Mouse (Mus musculus) lung, embryonic 15.5 days (tissue): ENCODE results near the gene Impg1. TPM values are rescaled to one million over a fixed set of nuclear protein-coding genes. Genes with fewer than 3 reads are reported as not detected.
A peak's percentile ranks its signal among the peaks of the same experiment; 100 is the strongest.

Experiments used
- ATAC-seq: fragments of 200-750 bp; cut with Nextera tagmentation; 2 replicates; pipeline ENCODE4 v1.8.0; 2017; ENCODE audit warnings: moderate number of reproducible peaks, borderline replicate concordance; ENCODE audit not compliant: low FRiP score, low TSS enrichment; ENCODE audit errors: extremely low read depth
- H3K27ac ChIP-seq: fragments of 300-500 bp; sonication (generic); 2 replicates; pipeline ENCODE4 v1.5.1; 2015; ENCODE audit warnings: moderate library complexity, mild to moderate bottlenecking, inconsistent platforms
- H3K27me3 ChIP-seq: fragments of 300-500 bp; sonication (generic); 2 replicates; pipeline ENCODE4 v1.6.1; 2015; ENCODE audit warnings: inconsistent platforms
- H3K36me3 ChIP-seq: fragments of 300-500 bp; sonication (generic); 2 replicates; pipeline ENCODE4 v1.6.1; 2015; ENCODE audit warnings: inconsistent platforms
- H3K4me1 ChIP-seq: fragments of 300-500 bp; sonication (generic); 2 replicates; pipeline ENCODE4 v1.6.1; 2015; ENCODE audit warnings: inconsistent platforms
- H3K4me2 ChIP-seq: fragments of 300-500 bp; sonication (generic); 2 replicates; pipeline ENCODE4 v1.6.1; 2015; ENCODE audit warnings: inconsistent platforms, mild to moderate bottlenecking, moderate library complexity
- H3K4me3 ChIP-seq: fragments of 300-500 bp; sonication (generic); 2 replicates; pipeline ENCODE4 v1.5.1; 2015; ENCODE audit warnings: mild to moderate bottlenecking, inconsistent platforms
- H3K9ac ChIP-seq: fragments of 300-500 bp; sonication (generic); 2 replicates; pipeline ENCODE4 v1.6.1; 2015; ENCODE audit warnings: inconsistent platforms
- H3K9me3 ChIP-seq: fragments of 300-500 bp; sonication (generic); 2 replicates; pipeline ENCODE4 v1.6.1; 2016; ENCODE audit warnings: inconsistent platforms
- WGBS: fragments of 180-500 bp; shearing (Covaris S2); methylation state at CpG from one replicate; pipeline ENCODE4 v1.1.7; 2015; 5-methylcytosine and 5-hydroxymethylcytosine counted together
- polyA plus RNA-seq: library from polyadenylated mRNA; unstranded; fragments of >200 nt; fragmentation: Nextera tagmentation; extraction: Ambion mirVana; gene quantifications from 2 replicates; pipeline ENCODE4 v1.2.1, GENCODE M21; 2015

Gene Impg1
- polyA plus RNA-seq, 1 experiment from 2014 or later: 0.06 TPM

- Histone ChIP-seq H3K4me3 (no peak overlapping the region), H3K27me3 (no peaks in the 10 kb centered on the region), H3K27ac (no peak overlapping the region), H3K4me2 (no peak overlapping the region), H3K9ac (no peak overlapping the region), H3K36me3 (no peaks in the 10 kb centered on the region), H3K4me1 (no peaks in the 10 kb centered on the region), H3K9me3 (no peaks in the 10 kb centered on the region)
- WGBS: 46% methylated on average over 7 of the region's 7 CpGs
- ATAC-seq: no peak
These were observed 79.3 kb downstream of the Impg1 start for GRCm38 (mm10) chr9:80386000-80386399.

- ATAC-seq: no peak
- Histone ChIP-seq H3K27me3 (no peaks in the 10 kb centered on the region), H3K4me2 (no peak overlapping the region), H3K4me3 (no peak overlapping the region), H3K9ac (no peak overlapping the region), H3K36me3 (no peaks in the 10 kb centered on the region), H3K4me1 (no peaks in the 10 kb centered on the region), H3K9me3 (no peaks in the 10 kb centered on the region), H3K27ac (no peak overlapping the region)
- WGBS: 57% methylated on average over 4 of the region's 4 CpGs
These were observed 82.6 kb downstream of the Impg1 start for GRCm38 (mm10) chr9:80382711-80383110.

- no peaks in the 10 kb centered on the region for H3K9me3 ChIP-seq
- ATAC-seq: no peak
- no peaks in the 10 kb centered on the region for H3K4me1 ChIP-seq
- H3K36me3 ChIP-seq: no peaks in the 10 kb centered on the region
- H3K27me3 ChIP-seq: no peaks in the 10 kb centered on the region
- no peak overlapping the region for H3K27ac ChIP-seq
- 91% methylated on average over 2 of the region's 2 CpGs for WGBS
- H3K4me2 ChIP-seq: no peak overlapping the region
- no peak overlapping the region for H3K9ac ChIP-seq
- no peak overlapping the region for H3K4me3 ChIP-seq
These were observed 85.1 kb downstream of the Impg1 start for GRCm38 (mm10) chr9:80380078-80380645.

GRCm38 (mm10) chr9:80374100-80374499 is 91.2 kb downstream of the Impg1 start:
- Histone ChIP-seq H3K36me3 (no peaks in the 10 kb centered on the region), H3K27ac (no peak overlapping the region), H3K27me3 (no peaks in the 10 kb centered on the region), H3K4me1 (no peaks in the 10 kb centered on the region), H3K9me3 (no peaks in the 10 kb centered on the region), H3K9ac (no peak overlapping the region), H3K4me3 (no peak overlapping the region), H3K4me2 (no peak overlapping the region)
- WGBS: 86% methylated on average over 1 of the region's 1 CpGs
- ATAC-seq: no peak

DNA sequence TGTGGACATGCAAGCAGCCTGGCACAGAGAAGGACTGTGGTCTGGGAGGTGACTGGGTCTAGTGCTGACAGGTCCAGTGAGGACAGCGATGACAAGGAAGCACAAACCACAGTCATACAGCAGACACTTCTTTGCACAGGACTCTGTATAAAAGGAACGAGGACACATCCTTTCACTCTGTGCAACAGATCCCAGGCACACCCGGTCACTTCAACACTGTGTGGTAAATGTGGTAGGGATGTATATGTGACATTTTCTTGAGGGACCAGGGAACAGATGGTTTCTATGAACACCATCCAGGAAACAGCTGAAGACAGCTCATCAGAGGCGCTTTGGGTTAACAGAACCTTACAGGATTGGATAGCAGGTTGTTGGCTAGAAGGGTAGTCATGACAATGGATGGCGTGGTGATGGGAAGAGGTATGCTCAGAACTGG is 92.0 kb downstream of the Impg1 start:
- Histone ChIP-seq H3K27me3 (no peaks in the 10 kb centered on the region), H3K4me3 (no peak overlapping the region), H3K4me1 (no peaks in the 10 kb centered on the region), H3K9ac (no peak overlapping the region), H3K36me3 (no peaks in the 10 kb centered on the region), H3K27ac (no peak overlapping the region), H3K4me2 (no peak overlapping the region), H3K9me3 (no peaks in the 10 kb centered on the region)
- 66% methylated on average over 5 of the region's 5 CpGs for WGBS
- ATAC-seq: no peak

DNA sequence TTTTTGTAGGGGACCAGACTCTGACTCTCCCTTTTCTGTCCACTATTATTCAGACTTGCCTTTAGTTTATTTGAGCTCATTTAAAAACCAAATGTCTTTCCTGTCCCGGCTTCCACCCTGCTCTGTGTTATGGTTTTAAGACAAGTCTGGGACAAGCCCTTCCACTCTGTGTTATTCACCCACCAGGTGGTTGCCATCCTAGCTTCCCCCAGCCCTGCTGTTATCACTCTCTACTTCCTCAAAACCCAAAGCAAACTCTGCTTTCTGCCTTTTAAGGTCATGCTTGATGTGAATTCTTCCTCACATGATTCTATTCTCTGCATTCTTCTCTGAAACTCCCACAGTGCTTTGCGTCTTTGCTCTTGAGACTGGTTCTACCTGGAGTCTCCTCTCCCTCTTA is 96.6 kb downstream of the Impg1 start:
- no peaks in the 10 kb centered on the region for H3K36me3 ChIP-seq
- WGBS: 47% methylated on average over 2 of the region's 2 CpGs
- H3K27ac ChIP-seq: no peak overlapping the region

DNA sequence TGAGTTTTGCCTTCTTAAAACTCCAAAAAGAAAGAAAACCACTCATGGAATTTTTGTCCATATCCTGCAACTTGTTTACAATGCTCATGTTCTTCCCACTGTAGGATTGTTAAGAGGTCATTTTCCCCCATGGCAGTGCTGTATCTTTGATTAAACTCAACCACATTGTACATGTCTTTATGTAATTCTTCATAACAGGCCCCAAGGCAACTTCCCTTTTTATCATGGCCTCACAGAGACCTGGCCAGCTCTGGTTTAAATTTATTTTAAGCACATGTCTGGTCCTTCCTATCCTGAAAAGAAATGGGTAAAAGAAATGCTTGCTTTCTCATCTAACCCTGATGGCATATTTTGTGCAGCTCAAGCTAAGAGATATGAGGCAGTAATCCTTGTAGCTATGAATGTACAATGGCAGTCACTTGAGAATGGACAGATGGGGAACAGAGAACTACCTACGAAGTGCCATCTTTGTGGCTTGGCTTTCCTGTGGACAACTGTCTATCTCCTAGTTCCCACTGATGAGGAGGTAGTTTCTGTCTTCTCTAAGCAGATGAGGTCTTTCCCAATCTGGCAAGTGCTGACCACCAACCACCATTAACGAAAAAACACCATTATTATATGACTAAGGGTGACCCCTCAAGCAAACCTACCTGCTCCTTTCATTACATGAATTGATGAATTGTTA is 97.6 kb downstream of the Impg1 start:
- WGBS: 88% methylated on average over 2 of the region's 2 CpGs
- no peaks in the 10 kb centered on the region for H3K9me3 ChIP-seq
- no peak overlapping the region for H3K4me3 ChIP-seq
- H3K4me1 ChIP-seq: no peaks in the 10 kb centered on the region
- no peak overlapping the region for H3K4me2 ChIP-seq
- no peaks in the 10 kb centered on the region for H3K36me3 ChIP-seq
- no peak for ATAC-seq
- no peak overlapping the region for H3K9ac ChIP-seq
- no peaks in the 10 kb centered on the region for H3K27me3 ChIP-seq
- no peak overlapping the region for H3K27ac ChIP-seq

More for the DNA sequence above, 96.6 kb downstream of the Impg1 start:
- no peaks in the 10 kb centered on the region for H3K27me3 ChIP-seq
- no peak overlapping the region for H3K4me3 ChIP-seq
- no peak for ATAC-seq
- no peak overlapping the region for H3K4me2 ChIP-seq
- no peaks in the 10 kb centered on the region for H3K4me1 ChIP-seq
- no peaks in the 10 kb centered on the region for H3K9me3 ChIP-seq
- no peak overlapping the region for H3K9ac ChIP-seq

- H3K27ac ChIP-seq: no peak overlapping the region
- H3K4me1 ChIP-seq: no peaks in the 10 kb centered on the region
- no peaks in the 10 kb centered on the region for H3K9me3 ChIP-seq
- no peak for ATAC-seq
- no peaks in the 10 kb centered on the region for H3K27me3 ChIP-seq
- no peak overlapping the region for H3K4me3 ChIP-seq
- H3K4me2 ChIP-seq: no peak overlapping the region
- no peak overlapping the region for H3K9ac ChIP-seq
- H3K36me3 ChIP-seq: no peaks in the 10 kb centered on the region
These were observed 105.2 kb downstream of the Impg1 start for GRCm38 (mm10) chr9:80360063-80360462.

DNA sequence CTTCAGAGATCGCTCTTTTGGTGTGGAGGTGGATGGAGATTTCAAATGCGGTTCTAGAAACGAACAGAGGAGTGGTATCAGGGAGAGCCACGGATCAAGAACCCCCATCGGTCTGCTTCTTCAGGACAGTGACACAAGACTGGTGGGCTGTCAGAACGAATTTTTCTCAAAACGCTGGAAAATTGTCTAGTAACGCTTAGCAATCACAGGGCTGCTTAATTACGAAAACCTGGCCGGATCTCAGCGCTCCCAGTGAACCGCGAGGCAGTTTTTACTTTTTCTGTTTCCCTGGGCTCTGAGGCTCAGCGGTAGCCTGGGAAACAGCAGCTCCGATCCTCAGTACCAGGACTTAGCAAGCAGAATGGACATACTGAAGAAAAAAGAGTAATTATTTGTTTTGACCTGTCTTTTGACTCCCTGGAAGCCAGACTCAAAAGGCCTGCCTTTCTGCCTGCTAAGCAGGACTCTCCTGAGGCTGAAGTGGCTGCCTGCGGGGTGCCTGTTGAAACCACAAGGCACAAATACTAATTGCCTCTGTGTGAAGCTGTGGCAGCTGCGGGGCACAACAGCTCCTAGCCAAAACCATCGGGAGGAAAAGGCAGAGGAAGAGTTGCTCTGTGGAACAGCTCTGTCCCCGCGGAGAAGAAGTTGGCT is 113.5 kb downstream of the Impg1 start:
- no peaks in the 10 kb centered on the region for H3K4me1 ChIP-seq
- no peak for ATAC-seq
- peak overlapping the region; percentile 43 for H3K4me2 ChIP-seq

GRCm38 (mm10) chr9:80351295-80351677 is 114.0 kb downstream of the Impg1 start:
- Histone ChIP-seq H3K27ac (no peak overlapping the region), H3K27me3 (no peaks in the 10 kb centered on the region), H3K36me3 (no peaks in the 10 kb centered on the region), H3K9me3 (no peaks in the 10 kb centered on the region), H3K4me3 (peak overlapping the region; percentile 10; the same call in 1 of the 2 replicates), H3K4me1 (no peaks in the 10 kb centered on the region), H3K9ac (no peak overlapping the region), H3K4me2 (peak overlapping the region; percentile 43)
- no peak for ATAC-seq
- WGBS: 50% methylated on average over 7 of the region's 7 CpGs

More for the DNA sequence above, 113.5 kb downstream of the Impg1 start:
- Histone ChIP-seq H3K9ac (no peak overlapping the region), H3K4me3 (peak overlapping the region; percentile 10; the same call in 1 of the 2 replicates), H3K9me3 (no peaks in the 10 kb centered on the region), H3K36me3 (no peaks in the 10 kb centered on the region), H3K27me3 (no peaks in the 10 kb centered on the region), H3K27ac (no peak overlapping the region)
- WGBS: 36% methylated on average over 20 of the region's 20 CpGs

DNA sequence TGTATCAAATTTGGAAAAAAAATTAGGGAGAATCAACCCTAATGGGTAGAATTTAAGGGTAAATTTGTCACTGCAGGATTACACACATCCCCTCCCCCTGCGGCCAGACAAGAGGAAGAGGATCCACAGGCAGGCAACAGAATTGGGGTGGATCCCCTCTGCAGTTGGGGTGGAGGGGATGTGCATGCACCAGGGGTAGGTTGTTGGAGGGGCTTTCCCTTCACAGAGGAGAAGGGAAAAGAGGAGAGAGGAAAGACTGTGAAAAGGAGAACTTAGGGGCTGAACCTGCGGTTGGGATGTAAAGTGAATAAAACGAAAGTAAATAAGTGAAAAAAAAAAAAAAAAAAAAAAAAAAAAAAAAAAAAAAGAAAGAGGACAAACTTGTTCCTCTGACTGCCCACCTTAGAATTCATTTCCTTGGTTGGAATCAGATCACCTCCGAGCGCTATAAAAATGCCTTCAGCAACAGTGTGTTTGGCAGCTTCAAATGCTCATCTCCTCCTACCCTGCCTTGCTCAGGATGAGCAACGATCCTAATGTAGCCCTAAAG is 120.8 kb downstream of the Impg1 start:
- no peak overlapping the region for H3K4me2 ChIP-seq
- H3K9me3 ChIP-seq: no peaks in the 10 kb centered on the region
- ATAC-seq: no peak
- 79% methylated on average over 6 of the region's 6 CpGs for WGBS
- H3K36me3 ChIP-seq: no peaks in the 10 kb centered on the region
- H3K27ac ChIP-seq: no peak overlapping the region
- no peaks in the 10 kb centered on the region for H3K4me1 ChIP-seq
- no peak overlapping the region for H3K9ac ChIP-seq
- H3K4me3 ChIP-seq: no peak overlapping the region
- no peaks in the 10 kb centered on the region for H3K27me3 ChIP-seq

DNA sequence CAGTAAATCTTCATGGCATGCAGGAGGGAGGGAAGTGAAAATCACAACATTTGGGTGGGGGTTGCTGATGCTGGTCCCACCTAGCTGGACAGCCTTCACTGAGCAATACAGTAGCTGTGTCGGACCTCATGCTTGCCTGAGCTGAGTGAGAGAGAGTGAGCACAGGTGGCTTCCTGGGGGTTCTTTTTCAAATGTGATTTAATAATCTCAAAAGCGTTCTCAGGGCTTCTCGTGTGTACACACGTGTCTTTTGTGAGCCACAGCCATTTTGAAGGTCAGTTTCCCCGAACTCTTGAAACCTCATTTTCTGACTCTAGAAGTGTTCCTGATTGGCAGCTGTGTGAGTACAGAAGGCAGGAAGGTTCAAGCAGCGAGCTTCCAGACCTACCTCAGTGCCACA is 122.8 kb downstream of the Impg1 start:
- WGBS: 79% methylated on average over 6 of the region's 6 CpGs
- Histone ChIP-seq H3K9me3 (no peaks in the 10 kb centered on the region), H3K27ac (no peak overlapping the region), H3K4me1 (no peaks in the 10 kb centered on the region), H3K27me3 (no peaks in the 10 kb centered on the region), H3K4me3 (no peak overlapping the region), H3K4me2 (no peak overlapping the region), H3K9ac (no peak overlapping the region), H3K36me3 (no peaks in the 10 kb centered on the region)
- ATAC-seq: no peak
